Mouse (Mus musculus): ENCODE results near the gene Dhrs2. TPM values are rescaled to one million over a fixed set of nuclear protein-coding genes. Genes with fewer than 3 reads are reported as not detected.

Gene Dhrs2
- polyA plus RNA-seq, 1 experiment from 2014 or later = 0.24 TPM

DNA sequence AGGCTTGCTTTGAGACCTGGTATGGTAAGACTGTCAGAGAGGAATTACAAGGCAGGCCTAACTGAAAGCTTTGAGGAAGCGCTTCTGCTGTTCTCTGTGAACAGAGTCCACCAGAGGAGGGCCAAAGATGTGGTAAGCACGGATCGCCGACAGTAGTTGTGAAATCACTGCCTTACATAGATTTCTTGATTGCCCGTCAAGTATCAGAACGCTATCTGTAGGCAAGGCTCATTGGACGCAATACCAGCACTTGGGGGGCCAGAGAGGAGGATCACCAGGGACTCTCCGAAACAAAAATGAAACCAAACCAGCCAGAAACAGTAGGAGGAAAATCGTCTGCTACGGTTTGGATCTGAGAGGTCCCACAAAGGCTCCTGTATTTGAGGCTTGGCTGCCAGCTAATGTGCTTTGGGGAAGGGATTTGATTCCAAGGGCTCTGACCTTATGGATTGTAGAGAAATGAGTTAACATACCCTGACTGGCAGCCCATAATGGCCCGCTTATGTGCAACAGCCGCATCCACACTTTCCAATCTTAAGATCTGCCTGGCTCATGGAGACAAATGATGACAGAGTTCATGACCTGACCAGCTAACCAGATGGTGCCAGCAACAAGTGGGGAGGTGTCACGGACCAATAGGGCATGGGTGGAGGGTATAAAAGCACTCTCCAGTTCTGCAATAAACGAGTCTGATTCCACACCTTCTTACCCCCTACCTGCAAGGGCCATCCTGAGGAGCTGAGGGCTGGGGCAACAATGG, 27.8 kb upstream of the Dhrs2 start:
- no peak for ATAC-seq (ENCODE audit: low read depth)
- Histone ChIP-seq H3K4me3 (ENCODE audit: low read length) (no peak overlapping the region), H3K27me3 (ENCODE audit: control insufficient read depth, insufficient read depth, low read depth, low read length) (no peaks in the 10 kb centered on the region), H3K9me3 (ENCODE audit: control insufficient read depth, low read length) (no peaks in the 10 kb centered on the region), H3K27ac (ENCODE audit: low read length) (no peak overlapping the region), H3K4me1 (replicated peaks; ENCODE audit: control insufficient read depth, insufficient read depth, low read length) (no peaks in the 10 kb centered on the region), H3K4me2 (ENCODE audit: low read depth, low read length) (no peak overlapping the region), H3K9ac (ENCODE audit: low read length) (no peak overlapping the region), H3K36me3 (ENCODE audit: control insufficient read depth, insufficient read depth, low read length) (no peaks in the 10 kb centered on the region)
- 62% methylated on average over 14 of the region's 14 CpGs for WGBS

DNA sequence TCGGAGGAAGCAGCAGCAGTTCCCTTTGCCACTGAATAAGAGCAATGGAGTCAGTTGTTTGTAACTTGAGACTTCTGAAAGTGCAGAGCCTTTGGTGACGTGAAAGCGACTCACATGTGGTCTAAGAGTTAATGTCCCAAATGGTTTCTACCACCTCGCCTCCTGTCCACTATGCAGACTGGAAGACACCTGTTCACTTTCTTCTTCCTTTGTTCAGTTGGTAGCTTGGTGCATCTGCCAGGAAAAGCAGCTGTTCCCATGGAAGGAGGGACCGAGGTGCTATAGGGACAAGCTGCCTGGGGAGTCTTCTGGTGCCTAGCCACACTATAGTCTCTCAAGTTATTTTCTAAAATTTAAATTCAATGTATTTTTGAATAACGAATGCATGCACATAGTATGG, 27.0 kb upstream of the Dhrs2 start:
- no peak for ATAC-seq (ENCODE audit: low read depth)
- 48% methylated on average over 6 of the region's 6 CpGs for WGBS
- H3K9me3 ChIP-seq (ENCODE audit: control insufficient read depth, low read length) = no peaks in the 10 kb centered on the region

DNA sequence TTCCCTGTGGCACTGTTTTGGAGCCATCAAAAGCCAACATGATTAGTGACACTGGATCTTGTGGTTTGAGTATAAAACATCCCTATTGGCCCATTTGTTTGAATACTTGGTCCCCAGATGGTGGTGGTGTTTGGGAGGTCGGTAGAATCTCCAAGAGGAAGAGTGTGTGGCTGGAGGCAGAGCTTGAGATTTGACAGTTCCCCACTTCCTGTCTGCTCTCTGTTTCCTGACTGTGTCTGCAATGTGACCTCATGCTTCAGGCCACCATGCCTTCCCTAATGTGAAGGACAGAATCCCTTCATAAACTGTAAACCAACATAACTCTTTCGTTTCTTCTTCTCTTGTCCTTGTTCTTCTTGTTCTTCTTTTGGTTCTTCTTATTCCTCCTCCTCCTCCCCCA, 24.7 kb upstream of the Dhrs2 start:
- Histone ChIP-seq H3K4me1 (replicated peaks; ENCODE audit: control insufficient read depth, insufficient read depth, low read length) (no peaks in the 10 kb centered on the region), H3K9ac (ENCODE audit: low read length) (no peak overlapping the region), H3K27ac (ENCODE audit: low read length) (no peak overlapping the region), H3K4me3 (ENCODE audit: low read length) (no peak overlapping the region), H3K9me3 (ENCODE audit: control insufficient read depth, low read length) (peaks cover 1% of the 10 kb centered on the region; the same call in 1 of the 2 replicates), H3K4me2 (ENCODE audit: low read depth, low read length) (no peak overlapping the region), H3K36me3 (ENCODE audit: control insufficient read depth, insufficient read depth, low read length) (no peaks in the 10 kb centered on the region), H3K27me3 (ENCODE audit: control insufficient read depth, insufficient read depth, low read depth, low read length) (no peaks in the 10 kb centered on the region)
- 20% methylated on average over 2 of the region's 2 CpGs for WGBS
- no peak for ATAC-seq (ENCODE audit: low read depth)

More for the DNA sequence above, 27.0 kb upstream of the Dhrs2 start:
- H3K4me3 ChIP-seq (ENCODE audit: low read length) = no peak overlapping the region
- no peak overlapping the region for H3K9ac ChIP-seq (ENCODE audit: low read length)
- no peaks in the 10 kb centered on the region for H3K36me3 ChIP-seq (ENCODE audit: control insufficient read depth, insufficient read depth, low read length)
- H3K27me3 ChIP-seq (ENCODE audit: control insufficient read depth, insufficient read depth, low read depth, low read length) = no peaks in the 10 kb centered on the region
- no peak overlapping the region for H3K27ac ChIP-seq (ENCODE audit: low read length)
- no peaks in the 10 kb centered on the region for H3K4me1 ChIP-seq (replicated peaks; ENCODE audit: control insufficient read depth, insufficient read depth, low read length)
- no peak overlapping the region for H3K4me2 ChIP-seq (ENCODE audit: low read depth, low read length)

DNA sequence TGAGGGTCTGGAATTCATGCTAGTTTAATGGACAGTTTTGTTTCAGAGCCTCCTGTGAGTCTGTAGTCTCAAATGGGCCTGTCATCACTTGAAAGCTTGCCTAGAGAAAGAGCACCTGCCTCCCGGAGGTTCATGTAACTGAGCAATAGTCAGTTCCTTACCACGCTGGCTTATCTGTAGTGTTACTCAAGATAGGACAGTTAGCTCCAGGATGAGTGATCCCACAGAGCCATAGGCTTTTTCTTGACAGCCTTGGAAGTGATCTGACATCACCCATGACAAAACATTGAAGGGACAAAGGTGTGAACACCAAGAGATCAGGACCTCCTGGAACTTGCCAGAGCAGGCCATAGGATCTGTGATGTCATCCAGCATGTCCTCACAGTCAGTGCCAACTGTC, 23.6 kb upstream of the Dhrs2 start:
- H3K4me1 ChIP-seq (replicated peaks; ENCODE audit: control insufficient read depth, insufficient read depth, low read length) = no peaks in the 10 kb centered on the region
- H3K9ac ChIP-seq (ENCODE audit: low read length) = no peak overlapping the region
- no peak overlapping the region for H3K4me2 ChIP-seq (ENCODE audit: low read depth, low read length)
- H3K4me3 ChIP-seq (ENCODE audit: low read length) = no peak overlapping the region
- peaks cover 3% of the 10 kb centered on the region; the same call in 1 of the 2 replicates for H3K9me3 ChIP-seq (ENCODE audit: control insufficient read depth, low read length)
- no peak for ATAC-seq (ENCODE audit: low read depth)
- no peak overlapping the region for H3K27ac ChIP-seq (ENCODE audit: low read length)
- no peaks in the 10 kb centered on the region for H3K36me3 ChIP-seq (ENCODE audit: control insufficient read depth, insufficient read depth, low read length)
- H3K27me3 ChIP-seq (ENCODE audit: control insufficient read depth, insufficient read depth, low read depth, low read length) = no peaks in the 10 kb centered on the region
- WGBS = 64% methylated on average over 2 of the region's 2 CpGs

DNA sequence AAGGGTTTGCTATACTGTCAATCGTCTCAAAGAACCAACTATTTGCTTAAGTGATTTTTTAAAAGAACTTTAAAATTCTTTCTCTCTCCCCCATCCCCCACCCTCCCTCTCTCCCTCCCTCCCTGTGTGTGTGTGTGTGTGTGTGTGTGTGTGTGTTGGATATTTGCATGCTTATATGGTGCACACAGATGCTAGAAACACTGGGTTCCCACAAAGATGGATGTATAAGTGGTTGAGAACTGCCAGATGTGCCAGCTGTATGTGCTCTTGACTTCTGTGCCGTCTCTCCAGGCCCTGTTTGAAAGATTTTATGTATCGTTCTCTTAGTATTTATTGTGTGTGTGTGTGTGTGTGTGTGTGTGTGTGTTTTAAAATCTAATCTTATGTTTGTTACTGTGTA, 17.3 kb upstream of the Dhrs2 start:
- Histone ChIP-seq H3K27me3 (ENCODE audit: control insufficient read depth, insufficient read depth, low read depth, low read length) (no peaks in the 10 kb centered on the region), H3K4me3 (ENCODE audit: low read length) (no peak overlapping the region), H3K4me2 (ENCODE audit: low read depth, low read length) (no peak overlapping the region), H3K9me3 (ENCODE audit: control insufficient read depth, low read length) (peaks cover 3% of the 10 kb centered on the region; the same call in 1 of the 2 replicates), H3K4me1 (replicated peaks; ENCODE audit: control insufficient read depth, insufficient read depth, low read length) (no peaks in the 10 kb centered on the region), H3K36me3 (ENCODE audit: control insufficient read depth, insufficient read depth, low read length) (no peaks in the 10 kb centered on the region), H3K27ac (ENCODE audit: low read length) (no peak overlapping the region), H3K9ac (ENCODE audit: low read length) (no peak overlapping the region)
- 48% methylated on average over 3 of the region's 3 CpGs for WGBS
- ATAC-seq (ENCODE audit: low read depth) = no peak

DNA sequence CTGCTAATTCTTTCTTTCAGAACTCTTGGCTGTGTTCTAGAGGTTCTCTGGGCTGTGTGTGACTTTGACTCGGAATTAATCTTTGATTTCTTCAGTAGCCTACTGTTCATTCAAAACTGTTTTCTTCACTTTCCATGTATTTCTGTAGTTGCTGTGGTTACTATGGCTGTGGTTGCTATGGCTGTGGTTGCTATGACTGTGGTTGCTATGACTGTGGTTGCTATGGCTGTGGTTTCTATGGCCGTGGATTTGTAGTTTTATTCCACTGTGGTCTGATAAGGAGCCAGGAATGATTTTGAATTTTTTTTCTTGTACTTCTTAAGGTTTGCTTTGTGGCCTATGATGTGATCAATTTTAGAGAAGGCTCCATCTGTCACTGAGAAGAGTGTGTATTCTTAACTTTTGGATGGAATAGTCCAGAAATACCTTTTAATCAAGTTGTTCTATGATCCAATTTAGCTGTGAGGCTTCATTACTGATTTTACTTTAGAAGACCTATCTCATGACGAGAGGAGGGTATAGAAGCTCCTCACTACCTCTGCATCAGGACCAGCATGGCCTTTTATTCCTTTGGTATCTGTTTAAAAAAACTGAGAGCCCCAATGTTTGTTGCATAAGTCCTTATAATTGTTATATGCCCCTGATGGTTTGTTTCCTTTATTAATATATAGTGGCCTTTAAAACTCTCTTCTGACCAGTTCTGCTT, 16.6 kb upstream of the Dhrs2 start:
- H3K4me3 ChIP-seq (ENCODE audit: low read length) = no peak overlapping the region
- ATAC-seq (ENCODE audit: low read depth) = no peak
- no peak overlapping the region for H3K27ac ChIP-seq (ENCODE audit: low read length)
- WGBS = 35% methylated on average over 3 of the region's 3 CpGs
- no peaks in the 10 kb centered on the region for H3K36me3 ChIP-seq (ENCODE audit: control insufficient read depth, insufficient read depth, low read length)
- H3K9me3 ChIP-seq (ENCODE audit: control insufficient read depth, low read length) = peaks cover 3% of the 10 kb centered on the region; the same call in 1 of the 2 replicates
- H3K9ac ChIP-seq (ENCODE audit: low read length) = no peak overlapping the region
- no peaks in the 10 kb centered on the region for H3K4me1 ChIP-seq (replicated peaks; ENCODE audit: control insufficient read depth, insufficient read depth, low read length)
- H3K27me3 ChIP-seq (ENCODE audit: control insufficient read depth, insufficient read depth, low read depth, low read length) = no peaks in the 10 kb centered on the region
- no peak overlapping the region for H3K4me2 ChIP-seq (ENCODE audit: low read depth, low read length)

DNA sequence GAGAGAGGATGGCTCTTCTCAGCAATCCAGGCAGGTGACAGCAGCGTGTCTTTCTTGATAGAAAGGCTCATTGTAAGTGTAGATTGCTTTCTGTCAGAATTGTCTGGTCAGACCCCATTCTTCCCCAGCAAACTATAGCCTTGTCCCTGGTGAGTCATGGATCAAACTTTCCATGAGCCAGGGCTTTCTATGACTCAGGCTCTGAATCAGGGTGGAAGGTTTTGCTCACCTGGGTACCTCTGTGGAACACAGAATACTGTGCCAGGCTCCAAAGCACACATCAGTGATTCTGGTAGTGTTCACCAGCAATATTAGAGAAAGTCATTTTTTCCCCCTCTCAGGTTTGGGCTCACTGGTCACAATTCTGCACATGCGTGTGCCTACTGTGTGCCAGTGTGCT, 13.5 kb upstream of the Dhrs2 start:
- ATAC-seq (ENCODE audit: low read depth) = no peak
- no peak overlapping the region for H3K9ac ChIP-seq (ENCODE audit: low read length)
- H3K4me1 ChIP-seq (replicated peaks; ENCODE audit: control insufficient read depth, insufficient read depth, low read length) = no peaks in the 10 kb centered on the region
- H3K4me2 ChIP-seq (ENCODE audit: low read depth, low read length) = no peak overlapping the region
- no peaks in the 10 kb centered on the region for H3K27me3 ChIP-seq (ENCODE audit: control insufficient read depth, insufficient read depth, low read depth, low read length)
- H3K4me3 ChIP-seq (ENCODE audit: low read length) = no peak overlapping the region
- no peaks in the 10 kb centered on the region for H3K9me3 ChIP-seq (ENCODE audit: control insufficient read depth, low read length)
- 74% methylated on average over 2 of the region's 2 CpGs for WGBS
- no peaks in the 10 kb centered on the region for H3K36me3 ChIP-seq (ENCODE audit: control insufficient read depth, insufficient read depth, low read length)
- H3K27ac ChIP-seq (ENCODE audit: low read length) = no peak overlapping the region

DNA sequence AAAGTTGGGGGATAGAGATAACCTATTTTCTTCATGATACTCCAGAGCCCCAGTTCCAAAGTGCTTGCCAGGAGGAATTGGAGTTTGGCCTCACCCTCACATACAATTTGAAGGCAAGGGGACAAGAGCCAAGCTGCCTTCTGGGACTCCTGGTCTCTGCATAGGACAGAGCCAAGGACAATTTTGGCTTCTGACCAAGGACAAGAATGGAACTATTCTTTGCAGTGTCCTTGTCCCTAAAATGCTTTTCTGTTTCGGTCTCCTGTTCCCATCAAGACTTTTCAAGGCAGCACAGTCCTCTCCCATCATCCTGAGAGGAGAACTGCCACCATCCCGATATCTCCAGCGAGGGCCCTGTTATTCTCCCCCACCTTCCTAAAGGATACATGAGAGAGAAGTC, 8.2 kb upstream of the Dhrs2 start:
- no peak for ATAC-seq (ENCODE audit: low read depth)
- no peak overlapping the region for H3K4me2 ChIP-seq (ENCODE audit: low read depth, low read length)
- H3K9me3 ChIP-seq (ENCODE audit: control insufficient read depth, low read length) = no peaks in the 10 kb centered on the region
- H3K27me3 ChIP-seq (ENCODE audit: control insufficient read depth, insufficient read depth, low read depth, low read length) = no peaks in the 10 kb centered on the region
- no peaks in the 10 kb centered on the region for H3K4me1 ChIP-seq (replicated peaks; ENCODE audit: control insufficient read depth, insufficient read depth, low read length)
- H3K27ac ChIP-seq (ENCODE audit: low read length) = no peak overlapping the region
- 90% methylated on average over 3 of the region's 3 CpGs for WGBS
- H3K4me3 ChIP-seq (ENCODE audit: low read length) = no peak overlapping the region
- no peak overlapping the region for H3K9ac ChIP-seq (ENCODE audit: low read length)
- H3K36me3 ChIP-seq (ENCODE audit: control insufficient read depth, insufficient read depth, low read length) = no peaks in the 10 kb centered on the region

DNA sequence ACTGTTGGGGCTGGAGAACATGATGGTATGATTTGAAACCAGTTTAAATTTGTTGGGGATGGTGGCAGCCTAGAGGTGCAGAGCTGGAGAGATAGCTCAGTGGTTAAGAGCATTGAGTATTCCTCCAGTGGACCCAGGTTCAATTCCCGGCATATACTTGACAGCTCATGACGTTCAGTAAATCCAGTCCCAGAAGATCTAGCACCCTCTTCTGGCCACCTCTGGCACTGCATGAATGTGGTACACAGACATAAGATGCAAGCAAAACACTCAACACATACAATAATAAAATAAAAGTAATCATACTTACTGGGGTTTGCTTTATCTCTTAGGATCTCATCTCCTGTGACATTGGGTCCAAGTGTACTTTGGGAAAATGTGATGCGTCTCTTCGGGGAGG, 7.3 kb upstream of the Dhrs2 start:
- no peaks in the 10 kb centered on the region for H3K9me3 ChIP-seq (ENCODE audit: control insufficient read depth, low read length)

More for the DNA sequence above, 7.3 kb upstream of the Dhrs2 start:
- Histone ChIP-seq H3K4me1 (replicated peaks; ENCODE audit: control insufficient read depth, insufficient read depth, low read length) (no peaks in the 10 kb centered on the region), H3K36me3 (ENCODE audit: control insufficient read depth, insufficient read depth, low read length) (no peaks in the 10 kb centered on the region), H3K4me2 (ENCODE audit: low read depth, low read length) (no peak overlapping the region), H3K27me3 (ENCODE audit: control insufficient read depth, insufficient read depth, low read depth, low read length) (no peaks in the 10 kb centered on the region), H3K9ac (ENCODE audit: low read length) (no peak overlapping the region), H3K27ac (ENCODE audit: low read length) (no peak overlapping the region), H3K4me3 (ENCODE audit: low read length) (no peak overlapping the region)
- no peak for ATAC-seq (ENCODE audit: low read depth)
- 51% methylated on average over 4 of the region's 4 CpGs for WGBS
